Mouse (Mus musculus): Measurements from ENCODE around the gene 1700025G04Rik. TPM values are rescaled to one million over a fixed set of nuclear protein-coding genes. Genes with fewer than 3 reads are reported as not detected.

The 1700025G04Rik gene
- total RNA-seq (2022), result 10 to 100 TPM; 77.9 to 89.2 (median 85.5) TPM

- peak; percentile 79 to 84 for DNase-seq (ENCODE audit: low spot score in 2 of 2)
Measured at GRCm38 (mm10) chr1:152090018-152090553, at the start of gene 1700025G04Rik. Gene 1700025G04Rik (minus strand): TSS chr1:152090125.

DNA sequence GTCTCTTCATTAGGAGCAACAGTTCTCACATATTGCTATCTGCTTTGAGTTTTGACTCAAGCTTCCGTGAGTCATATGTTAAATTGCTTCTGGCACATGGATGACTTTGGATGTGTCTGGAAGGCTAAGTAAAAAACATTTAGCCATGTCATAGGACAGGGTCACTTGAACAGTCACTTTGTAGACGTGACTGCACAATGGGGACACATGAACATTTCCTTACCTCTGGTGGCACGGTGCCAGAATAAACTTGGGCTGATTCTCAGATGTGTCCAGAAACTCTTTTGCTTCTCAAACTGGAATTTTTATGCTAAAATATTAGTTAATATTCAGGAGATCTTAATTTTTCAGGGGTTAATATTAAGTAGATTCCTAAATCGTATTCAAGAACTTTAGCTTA, 49.6 kb upstream of the 1700025G04Rik start:
- DNase-seq (ENCODE audit: low spot score in 2 of 2), result no peak

GRCm38 (mm10) chr1:152130029-152130727, 40.3 kb upstream of the 1700025G04Rik start:
- peak in 1 of 2 experiments; percentile 17 for DNase-seq (ENCODE audit: low spot score in 2 of 2)

- DNase-seq (ENCODE audit: low spot score in 2 of 2), result no peak
Measured at GRCm38 (mm10) chr1:152125451-152125850, 35.5 kb upstream of the 1700025G04Rik start.

DNA sequence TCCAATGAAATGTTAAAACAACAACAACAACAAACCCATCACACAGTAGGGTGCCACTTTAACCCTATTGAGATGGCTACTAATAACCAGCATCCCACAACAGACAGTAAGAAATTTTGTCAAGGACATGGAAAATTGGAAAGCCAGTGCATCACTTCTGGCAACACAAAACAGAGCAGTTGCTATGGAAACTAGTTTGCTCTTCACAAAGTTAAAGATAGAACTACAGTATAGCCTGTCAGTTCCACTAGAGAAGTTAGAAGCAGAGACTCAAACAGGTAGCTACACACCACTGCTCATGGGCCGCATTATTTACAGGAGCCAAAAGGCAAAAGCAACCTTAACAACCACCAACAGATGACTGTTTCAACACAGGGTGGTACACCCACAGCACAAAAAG, 20.2 kb upstream of the 1700025G04Rik start:
- DNase-seq (ENCODE audit: low spot score in 2 of 2), result no peak

- DNase-seq (ENCODE audit: low spot score in 2 of 2), result no peak
Measured at GRCm38 (mm10) chr1:152106136-152106535, 16.2 kb upstream of the 1700025G04Rik start.

DNA sequence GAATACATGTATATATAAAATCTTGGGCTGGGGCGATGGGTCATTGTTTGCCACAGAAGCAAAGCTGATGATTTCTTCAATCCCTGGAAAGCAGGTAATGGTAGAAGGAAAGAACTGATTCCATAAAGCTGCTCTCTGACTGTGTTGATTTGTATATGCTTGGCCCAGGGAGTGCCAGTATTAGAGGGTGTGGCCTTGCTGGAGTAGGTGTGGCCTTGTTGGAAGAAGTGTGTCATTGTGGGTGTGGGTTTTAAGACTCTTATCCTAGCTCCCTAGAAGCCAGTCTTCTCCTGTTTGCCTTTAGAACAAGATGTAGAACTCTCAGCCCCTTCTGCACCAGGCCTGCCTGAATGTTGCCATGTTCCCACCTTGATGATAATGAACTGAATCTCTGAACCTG, 15.3 kb upstream of the 1700025G04Rik start:
- DNase-seq (ENCODE audit: low spot score in 2 of 2), result no peak

DNA sequence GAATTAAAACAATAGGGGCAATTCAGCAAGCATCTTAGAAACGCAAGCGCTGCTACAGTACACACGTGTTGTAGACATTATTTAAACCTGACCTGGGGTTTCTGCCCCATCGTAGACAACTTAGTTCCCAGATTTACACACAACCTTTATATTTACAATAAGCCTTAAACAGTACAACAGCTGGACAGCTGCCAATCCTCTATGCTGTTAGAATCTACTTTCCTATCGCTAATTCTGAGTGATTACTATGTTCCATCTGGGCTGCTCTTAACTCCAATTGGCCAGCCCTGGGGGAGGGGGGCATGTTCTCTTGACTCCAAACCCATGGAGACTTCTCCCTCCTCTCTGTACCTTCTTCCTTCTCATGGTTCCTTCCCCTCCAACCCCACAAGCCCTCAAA, 11.8 kb upstream of the 1700025G04Rik start:
- DNase-seq (ENCODE audit: low spot score in 2 of 2), result no peak

- no peak for DNase-seq (ENCODE audit: low spot score in 2 of 2)
Measured at GRCm38 (mm10) chr1:152096045-152096444, 6.1 kb upstream of the 1700025G04Rik start.

DNA sequence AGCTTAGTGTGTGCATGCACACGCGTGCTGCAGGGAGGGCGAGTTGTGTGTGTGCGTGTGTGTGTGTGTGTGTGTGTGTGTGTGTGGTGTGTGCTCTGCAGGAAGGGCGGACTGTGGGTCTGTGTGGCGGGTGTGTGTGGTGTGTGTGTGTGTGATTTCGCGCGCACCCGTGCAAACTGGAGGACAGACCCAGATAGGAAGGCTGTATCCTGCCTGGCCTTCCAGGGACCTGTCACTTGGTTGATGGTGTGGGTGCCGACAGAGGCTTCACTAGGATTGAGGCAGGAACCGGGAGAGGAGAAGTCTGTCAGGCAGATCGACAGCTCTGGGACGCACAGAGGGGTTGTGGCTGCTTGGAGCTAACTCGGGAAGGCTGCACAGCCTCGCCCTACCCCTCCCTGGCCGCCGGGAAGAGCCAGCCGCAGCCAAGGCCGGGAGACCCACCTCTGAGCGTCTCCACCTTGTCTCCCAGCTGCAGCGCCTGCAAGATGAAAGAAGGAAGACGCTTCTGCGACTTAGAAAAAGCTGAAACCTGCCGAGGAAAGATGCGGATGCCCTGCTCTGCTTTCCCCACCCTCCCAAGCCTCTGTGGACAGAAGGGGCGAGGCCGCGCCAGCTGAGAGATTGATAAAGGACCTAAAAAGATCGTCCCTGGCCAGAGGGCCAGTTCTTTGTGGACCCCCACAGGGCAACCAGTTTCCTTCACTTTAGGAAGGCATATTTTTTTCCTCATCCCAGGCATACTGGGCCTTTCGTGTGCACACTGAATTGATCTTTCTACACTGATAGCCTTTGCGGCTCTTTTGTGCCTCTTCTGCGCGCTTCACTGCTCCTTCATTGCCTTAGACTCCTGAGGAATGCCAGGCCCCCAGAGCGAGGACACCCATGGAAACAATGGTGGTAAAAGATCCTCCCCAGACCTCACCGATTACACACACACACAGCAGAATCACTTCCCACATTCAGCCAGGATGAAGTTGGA, 930 bp upstream of the 1700025G04Rik start:
- DNase-seq (ENCODE audit: low spot score in 2 of 2), result peak; percentile 13 to 28

DNA sequence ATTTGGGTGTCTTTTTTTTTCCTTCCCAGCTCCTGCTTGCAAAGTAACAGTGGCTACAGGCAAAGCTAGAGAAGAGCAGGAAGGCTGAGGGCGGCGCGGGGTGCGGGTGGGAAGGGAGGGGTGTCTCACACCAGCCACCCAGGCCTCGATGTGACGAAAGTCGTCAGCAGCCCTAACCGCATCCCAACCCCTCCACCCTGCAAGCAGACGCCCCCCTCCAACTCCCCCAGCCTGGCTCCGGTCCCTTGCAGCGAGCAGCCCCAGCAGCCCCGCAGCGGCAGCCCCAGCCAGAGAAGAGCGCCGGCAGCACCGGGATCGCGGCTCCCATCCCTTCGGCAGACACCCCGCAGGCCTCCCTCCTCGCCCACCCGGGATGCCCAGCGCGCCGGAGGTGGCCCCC, 399 bp downstream of the 1700025G04Rik start:
- no peak for DNase-seq (ENCODE audit: low spot score in 2 of 2)

DNA sequence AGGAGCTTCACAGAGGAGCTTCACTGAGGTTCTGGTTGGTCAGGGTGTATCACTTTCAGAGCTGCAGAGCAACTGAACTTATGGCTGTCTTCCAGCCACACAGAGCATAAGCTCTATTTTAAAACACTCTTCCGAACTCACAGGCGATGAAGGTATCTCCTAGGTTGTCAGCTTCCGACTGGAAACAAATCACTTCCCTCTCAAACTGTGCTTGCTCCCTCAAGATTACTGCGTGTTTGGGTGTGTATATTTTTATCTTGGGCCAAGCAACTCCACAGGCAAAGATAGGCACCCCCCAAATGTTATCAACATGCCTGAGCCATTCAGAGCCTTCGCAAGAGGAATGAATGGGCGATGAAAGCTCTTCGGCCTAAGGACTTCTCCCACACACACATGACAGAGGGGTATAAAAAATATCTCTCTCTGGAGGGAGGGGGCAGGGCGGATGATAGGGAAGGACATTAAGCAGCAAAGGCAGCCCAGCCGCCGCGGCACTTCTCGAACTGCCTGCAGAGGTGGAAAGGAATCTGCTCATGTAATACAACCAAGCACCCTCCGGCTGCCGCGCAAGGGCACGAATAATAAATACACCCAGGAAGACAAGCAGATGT, 1.0 kb downstream of the 1700025G04Rik start:
- peak; percentile 20 to 32 for DNase-seq (ENCODE audit: low spot score in 2 of 2)

DNA sequence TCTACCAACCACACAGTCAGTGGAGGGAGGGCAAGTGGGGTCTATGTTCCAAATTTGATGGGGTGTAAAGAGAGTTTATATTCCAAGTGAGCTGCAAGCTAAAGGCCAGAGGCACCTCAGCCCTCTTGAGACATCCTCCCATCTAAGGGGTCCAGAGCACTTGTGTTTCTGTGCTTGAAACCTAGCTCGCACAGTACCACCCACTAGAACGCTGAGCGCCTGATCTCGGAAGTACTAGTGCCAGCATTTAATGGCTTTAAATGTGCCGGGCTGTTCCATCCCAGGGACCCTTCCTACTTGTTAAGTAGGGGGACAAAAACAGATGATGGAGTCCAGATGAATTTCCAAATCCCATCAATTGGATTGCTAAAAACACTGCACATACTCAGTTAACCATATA, 1.9 kb downstream of the 1700025G04Rik start:
- DNase-seq (ENCODE audit: low spot score in 2 of 2), result no peak

DNA sequence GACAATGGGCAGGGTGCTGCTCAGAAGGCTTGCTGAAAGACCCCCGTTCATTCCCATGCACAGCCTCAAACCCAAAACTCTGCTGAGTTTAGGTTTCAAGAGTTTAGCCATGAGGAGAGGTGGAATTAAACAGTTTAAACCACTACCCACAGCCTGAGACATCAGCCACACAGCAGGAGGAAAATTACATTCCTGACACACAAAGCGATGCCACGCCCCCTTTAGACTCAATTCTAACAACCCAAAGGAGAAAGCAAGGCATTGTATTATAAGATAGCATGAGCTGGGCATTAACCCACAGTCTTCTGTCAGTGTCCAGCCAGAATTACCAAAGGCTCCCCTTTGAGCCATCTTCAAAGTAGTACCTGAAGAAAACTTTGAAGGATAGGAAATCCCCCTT, 3.0 kb downstream of the 1700025G04Rik start:
- no peak for DNase-seq (ENCODE audit: low spot score in 2 of 2)

DNA sequence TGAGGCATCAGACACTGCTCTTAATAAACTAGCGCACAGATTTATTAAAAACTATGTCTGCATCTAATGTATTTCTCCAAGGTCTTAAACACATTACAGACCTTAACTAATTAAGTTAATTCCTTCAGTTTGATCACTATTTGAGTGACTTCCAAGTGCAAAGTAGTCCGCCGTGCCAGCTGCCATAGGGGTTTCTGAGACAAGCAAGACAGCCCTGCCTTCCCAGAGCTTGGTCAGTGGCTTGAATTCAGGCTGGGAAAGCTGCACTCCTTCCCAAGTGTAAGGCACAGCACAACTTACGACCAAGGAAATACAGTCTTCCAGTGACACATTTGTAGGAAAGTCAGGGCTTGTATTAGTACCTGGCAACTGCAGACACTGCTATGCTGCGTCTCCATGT, 4.4 kb downstream of the 1700025G04Rik start:
- no peak for DNase-seq (ENCODE audit: low spot score in 2 of 2)

GRCm38 (mm10) chr1:152084638-152085345, 5.1 kb downstream of the 1700025G04Rik start:
- DNase-seq (ENCODE audit: low spot score in 2 of 2), result peak; percentile 55 to 59

GRCm38 (mm10) chr1:152081954-152082711, 7.8 kb downstream of the 1700025G04Rik start:
- DNase-seq (ENCODE audit: low spot score in 2 of 2), result no peak

- DNase-seq (ENCODE audit: low spot score in 2 of 2), result no peak
Measured at GRCm38 (mm10) chr1:152081121-152081520, 8.8 kb downstream of the 1700025G04Rik start.

GRCm38 (mm10) chr1:152080244-152080643, 9.7 kb downstream of the 1700025G04Rik start:
- no peak for DNase-seq (ENCODE audit: low spot score in 2 of 2)

GRCm38 (mm10) chr1:152077171-152077715, 12.7 kb downstream of the 1700025G04Rik start:
- DNase-seq (ENCODE audit: low spot score in 2 of 2), result no peak

All from gastrocnemius, adult 8-10 months (tissue).